Mouse (Mus musculus) heart, embryonic 13.5 days (tissue): ENCODE measurements at regions not wholly inside any gene's neighbourhood (a gene's known extent, or its start where the extent isn't known, plus 50 kb on each side); places are given as distances from the start of the nearest gene placed in this dataset.

ENCODE experiments used
- ATAC-seq: fragments of 200-750 bp; cut with Nextera tagmentation; 2 replicates; pipeline ENCODE4 v1.8.0; 2017; ENCODE audit warnings: moderate TSS enrichment; ENCODE audit not compliant: insufficient number of reproducible peaks, low FRiP score, low TSS enrichment; ENCODE audit errors: extremely low read depth
- H3K27ac ChIP-seq: fragments of 300-500 bp; sonication (generic); replicated peaks from 2 replicates; pipeline ENCODE4 v1.5.1; 2015; ENCODE audit warnings: moderate library complexity, mild to moderate bottlenecking, inconsistent platforms
- H3K27me3 ChIP-seq: fragments of 300-500 bp; sonication (generic); replicated peaks from 2 replicates; pipeline ENCODE4 v1.6.1; 2015; ENCODE audit warnings: mild to moderate bottlenecking, inconsistent platforms
- H3K36me3 ChIP-seq: fragments of 300-500 bp; sonication (generic); 2 replicates; pipeline ENCODE4 v1.6.1; 2015; ENCODE audit warnings: mild to moderate bottlenecking, inconsistent platforms
- H3K4me1 ChIP-seq: fragments of 300-500 bp; sonication (generic); 2 replicates; pipeline ENCODE4 v1.6.1; 2015; ENCODE audit warnings: inconsistent platforms
- H3K4me2 ChIP-seq: fragments of 300-500 bp; sonication (generic); 2 replicates; pipeline ENCODE4 v1.6.1; 2015; ENCODE audit warnings: inconsistent platforms, mild to moderate bottlenecking, moderate library complexity
- H3K4me3 ChIP-seq: fragments of 300-500 bp; sonication (generic); 2 replicates; pipeline ENCODE4 v1.5.1; 2015; ENCODE audit warnings: moderate library complexity, mild to moderate bottlenecking, inconsistent platforms
- H3K9ac ChIP-seq: fragments of 300-500 bp; sonication (generic); 2 replicates; pipeline ENCODE4 v1.6.1; 2015; ENCODE audit warnings: inconsistent platforms, mild to moderate bottlenecking, moderate library complexity
- H3K9me3 ChIP-seq: fragments of 300-500 bp; sonication (generic); 2 replicates; pipeline ENCODE4 v1.6.1; 2016; ENCODE audit warnings: inconsistent platforms
- WGBS: fragments of 180-500 bp; shearing (Covaris S2); methylation state at CpG from one replicate; pipeline ENCODE4 v1.1.7; 2015; ENCODE audit warnings: mixed read lengths; 5-methylcytosine and 5-hydroxymethylcytosine counted together

DNA sequence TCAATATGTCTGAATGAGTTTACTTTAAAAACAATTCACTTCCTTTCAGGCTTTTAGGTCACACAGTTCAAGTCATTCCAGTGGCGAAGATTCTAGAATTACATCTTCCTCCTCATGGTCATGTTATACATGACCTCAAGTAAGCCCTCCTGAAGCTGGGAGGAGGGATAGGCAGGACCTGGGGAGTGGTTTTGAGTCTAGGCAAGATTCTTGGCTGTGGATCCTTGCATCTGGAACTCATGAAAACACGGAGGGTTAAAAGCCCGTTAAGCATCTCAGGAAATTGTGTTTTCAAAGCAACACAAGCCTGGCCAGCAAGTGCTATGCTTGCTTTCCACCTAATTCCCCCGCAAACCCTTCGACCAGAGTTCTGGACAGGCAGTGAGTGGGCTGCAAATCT lies 323.0 kb upstream of the Nr5a2 start:
- Histone ChIP-seq H3K4me1 (peaks cover 8% of the 10 kb centered on the region; the same call in 1 of the 2 replicates), H3K36me3 (no peaks in the 10 kb centered on the region), H3K27me3 (no peaks in the 10 kb centered on the region), H3K27ac (no peak overlapping the region), H3K9ac (no peak overlapping the region), H3K9me3 (no peaks in the 10 kb centered on the region), H3K4me2 (no peak overlapping the region), H3K4me3 (no peak overlapping the region)
- 63% methylated on average over 5 of the region's 5 CpGs for WGBS
- ATAC-seq = no peak

DNA sequence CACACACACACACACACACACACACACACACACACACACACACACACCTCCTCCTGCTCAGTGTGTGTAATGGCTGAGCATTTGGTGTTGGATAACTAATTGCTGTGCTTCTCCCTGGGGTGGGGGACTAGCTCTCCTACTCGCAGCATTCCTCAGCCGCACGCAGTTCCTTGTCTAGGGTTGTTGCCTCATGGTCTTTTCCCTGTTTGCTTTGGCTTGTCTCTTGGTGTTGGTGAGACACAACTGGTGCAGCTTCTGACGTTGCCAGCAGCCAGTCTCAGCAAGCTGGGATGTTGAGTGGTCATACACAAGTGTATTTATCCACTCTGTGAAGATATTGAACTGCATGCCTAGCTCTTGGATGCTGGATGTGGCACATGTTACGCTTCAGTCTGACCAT lies 322.2 kb upstream of the Nr5a2 start:
- Histone ChIP-seq H3K4me1 (peaks cover 8% of the 10 kb centered on the region; the same call in 1 of the 2 replicates), H3K4me3 (no peak overlapping the region), H3K4me2 (no peak overlapping the region), H3K27ac (no peak overlapping the region), H3K36me3 (no peaks in the 10 kb centered on the region), H3K27me3 (no peaks in the 10 kb centered on the region), H3K9me3 (no peaks in the 10 kb centered on the region), H3K9ac (no peak overlapping the region)
- 66% methylated on average over 5 of the region's 5 CpGs for WGBS
- ATAC-seq = no peak

DNA sequence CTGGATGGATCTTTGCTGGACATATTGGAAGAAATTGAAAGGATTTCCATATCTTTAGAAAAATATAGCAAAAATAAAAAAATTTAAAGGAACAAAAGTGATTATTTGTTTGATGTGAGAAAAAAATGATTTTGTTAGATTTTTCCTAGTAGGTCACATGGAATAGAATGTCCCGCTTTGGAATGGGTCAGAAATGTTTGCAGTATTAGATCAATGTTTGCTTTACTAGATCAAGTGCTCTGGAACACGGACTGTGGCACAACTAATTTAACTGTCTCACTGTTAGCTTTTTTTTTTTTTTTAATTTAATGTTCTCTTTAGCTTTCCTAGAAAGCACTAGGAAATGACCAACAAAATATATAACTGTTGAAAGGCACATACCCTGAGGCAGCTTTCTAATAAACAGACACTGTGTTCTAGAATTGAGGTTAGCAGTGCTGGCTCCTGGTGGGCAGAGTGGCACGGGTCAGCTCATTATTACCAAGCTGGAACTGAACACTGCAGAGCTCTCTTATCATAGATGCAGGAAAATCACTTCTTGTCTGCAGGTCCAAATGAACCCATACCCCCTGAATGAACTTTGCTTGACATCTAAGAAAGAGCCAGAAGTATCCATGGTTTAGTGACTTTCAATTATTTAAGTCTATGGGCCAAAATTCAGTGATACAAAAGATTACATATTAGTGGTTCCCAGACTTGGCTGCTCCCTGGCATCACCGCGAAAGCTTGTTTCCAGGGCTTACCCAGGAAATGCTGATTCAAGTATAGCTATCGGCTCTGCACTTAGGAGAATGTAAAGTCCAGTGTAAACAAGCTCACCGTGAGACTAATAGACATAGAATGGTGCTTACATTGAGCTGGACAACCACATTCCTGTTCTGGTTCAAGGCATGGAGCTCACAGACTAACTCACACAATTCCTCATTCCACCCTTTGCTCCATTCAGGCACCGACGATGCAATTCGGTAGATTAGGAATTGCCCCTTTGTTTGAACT lies 320.4 kb upstream of the Nr5a2 start:
- no peaks in the 10 kb centered on the region for H3K27me3 ChIP-seq
- no peak overlapping the region for H3K4me3 ChIP-seq
- H3K4me1 ChIP-seq = peaks cover 8% of the 10 kb centered on the region; the same call in 1 of the 2 replicates
- ATAC-seq = no peak
- no peaks in the 10 kb centered on the region for H3K9me3 ChIP-seq
- H3K36me3 ChIP-seq = no peaks in the 10 kb centered on the region
- H3K9ac ChIP-seq = no peak overlapping the region
- H3K27ac ChIP-seq = no peak overlapping the region
- WGBS = 76% methylated on average over 10 of the region's 10 CpGs
- H3K4me2 ChIP-seq = no peak overlapping the region

DNA sequence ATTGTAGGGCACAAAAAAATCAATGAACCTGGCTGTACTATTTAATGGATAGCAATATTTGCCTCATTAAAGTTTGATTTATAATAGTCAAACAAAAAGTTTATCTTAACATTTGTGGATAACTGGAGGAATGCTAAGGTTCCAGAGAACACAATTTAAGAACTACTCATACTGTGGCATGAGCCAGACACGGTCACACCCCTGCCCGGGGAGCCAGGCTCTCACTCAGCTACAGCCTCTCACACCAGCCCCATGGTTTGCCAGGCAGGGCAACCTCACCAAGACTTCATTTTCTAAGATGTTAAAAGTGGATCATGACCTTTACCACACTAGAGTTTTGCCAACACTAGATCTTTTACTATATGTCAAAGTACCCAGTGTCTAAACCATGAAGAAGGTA lies 319.7 kb upstream of the Nr5a2 start:
- H3K27me3 ChIP-seq = no peaks in the 10 kb centered on the region
- H3K4me1 ChIP-seq = peaks cover 8% of the 10 kb centered on the region; the same call in 1 of the 2 replicates
- no peaks in the 10 kb centered on the region for H3K9me3 ChIP-seq
- ATAC-seq = no peak
- 84% methylated on average over 2 of the region's 2 CpGs for WGBS
- no peaks in the 10 kb centered on the region for H3K36me3 ChIP-seq
- H3K27ac ChIP-seq = no peak overlapping the region
- H3K9ac ChIP-seq = no peak overlapping the region
- no peak overlapping the region for H3K4me3 ChIP-seq
- H3K4me2 ChIP-seq = no peak overlapping the region

DNA sequence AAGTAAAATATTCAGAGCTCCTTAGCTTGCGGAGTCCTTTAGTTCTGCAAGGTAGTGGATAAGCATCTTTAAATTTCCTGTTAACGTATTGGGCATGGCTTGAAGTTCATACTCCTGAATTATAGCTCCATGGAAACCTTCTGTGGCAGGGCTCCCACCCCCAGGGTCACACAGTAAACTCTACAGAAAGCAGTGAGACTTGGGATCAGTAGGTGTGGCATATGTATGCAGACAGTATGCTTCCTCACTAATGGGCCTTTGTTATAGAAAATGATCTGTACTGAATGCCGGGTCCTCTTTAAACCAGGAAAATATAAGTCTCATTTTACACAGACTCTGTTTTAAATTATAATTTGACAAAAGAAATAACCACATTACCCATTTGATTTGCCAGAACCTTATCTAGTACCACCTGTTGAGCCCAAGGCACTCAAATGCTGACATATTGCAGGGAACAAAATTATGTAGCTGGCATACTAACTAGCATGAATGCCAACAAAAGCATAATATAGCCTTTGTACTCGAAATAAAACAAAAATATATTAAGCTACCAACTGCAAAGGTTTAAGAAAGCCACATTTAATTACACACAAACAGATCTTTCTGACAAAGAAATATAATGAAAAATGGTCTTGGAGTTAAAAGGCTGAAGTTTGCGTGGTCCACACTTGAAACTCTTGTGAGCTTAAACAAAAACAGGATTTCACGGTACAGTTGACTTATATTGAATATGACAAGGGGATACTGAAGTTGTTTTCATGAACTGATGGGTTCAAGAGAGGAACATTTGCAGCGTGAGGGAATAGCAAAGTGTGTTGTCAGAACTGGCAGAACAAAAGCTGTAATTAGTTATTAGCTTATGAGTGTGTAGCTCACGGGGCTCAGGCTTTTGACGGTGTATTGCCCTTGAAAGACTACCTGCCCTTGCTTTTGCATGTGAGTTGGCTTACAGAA lies 310.7 kb upstream of the Nr5a2 start:
- 71% methylated on average over 9 of the region's 9 CpGs for WGBS
- ATAC-seq = no peak
- Histone ChIP-seq H3K27me3 (no peaks in the 10 kb centered on the region), H3K9ac (no peak overlapping the region), H3K36me3 (no peaks in the 10 kb centered on the region), H3K9me3 (no peaks in the 10 kb centered on the region), H3K4me1 (no peaks in the 10 kb centered on the region), H3K4me3 (no peak overlapping the region), H3K4me2 (no peak overlapping the region), H3K27ac (no peak overlapping the region)

DNA sequence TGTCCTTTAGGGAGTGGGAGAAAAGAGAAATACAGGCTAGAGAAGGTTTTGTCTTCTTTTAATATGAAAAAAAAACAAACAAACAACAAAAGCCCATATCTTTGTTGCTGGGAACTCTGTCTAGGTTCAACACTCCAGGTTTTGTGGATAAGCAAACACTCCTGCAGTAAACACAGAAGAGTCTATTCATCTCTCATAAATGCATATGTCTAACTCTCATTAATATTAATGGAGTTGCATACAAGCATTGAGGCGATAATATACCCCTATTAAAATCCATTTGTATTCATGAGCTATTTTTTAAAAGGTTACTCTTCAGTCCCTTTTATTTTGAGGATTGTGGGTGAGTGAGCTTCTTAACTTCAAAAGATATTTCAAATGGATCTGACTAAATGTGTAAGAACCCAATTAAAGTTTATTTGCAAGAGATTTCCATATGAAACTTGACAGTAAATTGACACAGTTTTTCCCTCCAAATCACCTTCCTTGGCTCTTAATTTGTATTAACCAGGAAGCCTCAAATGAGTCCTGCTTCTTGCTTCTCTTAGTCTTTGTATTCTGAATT lies 302.6 kb upstream of the Nr5a2 start:
- 83% methylated on average over 1 of the region's 1 CpGs for WGBS
- H3K9ac ChIP-seq = no peak overlapping the region
- H3K9me3 ChIP-seq = no peaks in the 10 kb centered on the region
- H3K4me3 ChIP-seq = no peak overlapping the region
- no peak overlapping the region for H3K4me2 ChIP-seq
- H3K4me1 ChIP-seq = no peaks in the 10 kb centered on the region
- no peaks in the 10 kb centered on the region for H3K36me3 ChIP-seq
- no peak for ATAC-seq
- no peaks in the 10 kb centered on the region for H3K27me3 ChIP-seq
- no peak overlapping the region for H3K27ac ChIP-seq

DNA sequence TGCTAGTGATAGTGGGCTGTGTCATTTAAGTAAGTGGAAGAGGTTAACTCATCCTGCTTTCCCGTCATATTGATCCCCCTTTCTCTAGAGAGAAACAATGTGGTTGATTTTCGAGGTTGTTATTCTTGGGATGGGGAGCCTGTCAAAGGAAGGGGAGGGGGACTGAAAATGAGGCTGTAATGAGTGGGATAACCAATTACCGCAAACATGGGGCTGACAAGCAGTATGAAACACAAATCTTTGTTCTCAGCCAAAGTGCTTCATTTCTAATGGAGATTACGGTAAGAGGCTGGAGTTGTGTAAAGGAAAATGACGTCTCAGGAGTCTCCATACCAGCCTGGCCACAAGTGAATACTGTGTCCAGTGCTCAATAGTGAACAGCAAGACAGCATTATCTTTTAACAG lies 301.9 kb upstream of the Nr5a2 start:
- ATAC-seq = no peak
- H3K9ac ChIP-seq = no peak overlapping the region
- H3K4me1 ChIP-seq = peaks cover under 1% of the 10 kb centered on the region; the same call in 1 of the 2 replicates
- H3K4me2 ChIP-seq = no peak overlapping the region
- H3K4me3 ChIP-seq = no peak overlapping the region
- H3K27ac ChIP-seq = no peak overlapping the region
- H3K27me3 ChIP-seq = no peaks in the 10 kb centered on the region
- no peaks in the 10 kb centered on the region for H3K9me3 ChIP-seq
- 59% methylated on average over 5 of the region's 5 CpGs for WGBS
- no peaks in the 10 kb centered on the region for H3K36me3 ChIP-seq

DNA sequence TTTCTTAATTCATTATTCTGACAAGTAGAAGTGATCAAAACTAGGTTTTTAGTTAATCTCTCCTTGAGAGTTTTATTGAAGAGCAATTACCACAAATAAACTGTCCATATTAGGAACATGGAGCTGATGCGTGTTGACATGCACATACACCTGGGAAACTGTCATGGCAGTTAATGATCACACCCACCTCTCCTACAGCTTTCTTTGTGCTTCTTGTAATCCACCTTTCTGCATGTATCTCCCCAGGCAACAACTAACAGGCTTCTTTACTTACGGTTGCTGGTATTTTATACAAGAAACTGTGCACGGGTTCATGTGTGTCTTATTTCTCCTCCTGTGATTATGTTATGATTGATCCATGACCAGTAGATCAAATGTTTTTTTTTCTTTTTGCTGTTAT lies 296.0 kb upstream of the Nr5a2 start:
- H3K27me3 ChIP-seq = no peaks in the 10 kb centered on the region
- H3K9me3 ChIP-seq = peaks cover 10% of the 10 kb centered on the region; the same call in 1 of the 2 replicates
- H3K4me2 ChIP-seq = no peak overlapping the region
- peaks cover 4% of the 10 kb centered on the region for H3K4me1 ChIP-seq
- H3K27ac ChIP-seq = no peak overlapping the region
- H3K36me3 ChIP-seq = no peaks in the 10 kb centered on the region; the same call in 1 of the 2 replicates
- H3K9ac ChIP-seq = no peak overlapping the region
- H3K4me3 ChIP-seq = no peak overlapping the region
- 80% methylated on average over 3 of the region's 3 CpGs for WGBS
- no peak for ATAC-seq

DNA sequence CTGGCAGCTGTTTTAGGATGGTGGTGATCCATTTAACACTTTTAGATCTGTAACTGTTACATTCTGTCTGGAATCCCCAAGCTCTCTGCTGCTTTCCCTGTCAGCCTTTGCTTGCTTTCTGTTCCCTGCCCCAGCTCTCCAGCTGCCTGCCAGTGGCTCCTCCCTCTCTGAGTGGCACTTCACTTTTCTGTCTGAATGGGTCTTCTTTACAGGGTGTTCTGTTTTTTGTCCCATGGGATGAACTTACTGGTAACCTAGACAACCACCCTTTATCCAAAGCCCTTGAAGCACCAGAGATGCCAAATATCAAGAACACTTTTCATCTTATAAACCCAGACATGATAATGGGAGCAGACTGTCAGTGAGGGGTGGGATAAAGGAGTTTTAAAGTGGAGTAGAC lies 294.8 kb upstream of the Nr5a2 start:
- Histone ChIP-seq H3K9ac (no peak overlapping the region), H3K27ac (no peak overlapping the region), H3K9me3 (peaks cover 10% of the 10 kb centered on the region; the same call in 1 of the 2 replicates), H3K4me2 (no peak overlapping the region), H3K4me3 (no peak overlapping the region), H3K27me3 (no peaks in the 10 kb centered on the region), H3K4me1 (peaks cover 4% of the 10 kb centered on the region), H3K36me3 (no peaks in the 10 kb centered on the region; the same call in 1 of the 2 replicates)
- ATAC-seq = no peak

DNA sequence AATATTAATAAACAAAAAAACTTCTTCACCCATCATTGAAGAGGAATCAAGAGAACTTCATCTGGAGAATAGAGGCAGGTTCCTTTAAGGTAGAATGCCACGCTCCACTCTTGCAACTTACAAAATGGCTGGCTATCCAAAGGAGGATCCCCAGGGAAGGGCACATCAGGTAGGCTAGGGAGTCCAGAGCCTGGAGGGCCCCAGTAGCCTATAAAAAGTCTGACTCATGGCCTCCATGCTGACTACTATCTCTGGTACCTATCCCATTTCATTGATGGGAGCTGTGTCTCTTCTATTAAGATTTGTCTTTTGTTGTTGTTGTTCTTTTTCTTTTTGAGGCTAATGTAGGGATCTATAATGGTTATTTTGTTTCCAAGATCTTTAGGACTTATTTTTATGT lies 294.4 kb upstream of the Nr5a2 start:
- Histone ChIP-seq H3K27ac (no peak overlapping the region), H3K36me3 (no peaks in the 10 kb centered on the region; the same call in 1 of the 2 replicates), H3K4me1 (peaks cover 4% of the 10 kb centered on the region), H3K9me3 (peaks cover 10% of the 10 kb centered on the region; the same call in 1 of the 2 replicates), H3K4me2 (no peak overlapping the region), H3K9ac (no peak overlapping the region), H3K27me3 (no peaks in the 10 kb centered on the region), H3K4me3 (no peak overlapping the region)
- 74% methylated on average over 1 of the region's 1 CpGs for WGBS
- ATAC-seq = no peak

DNA sequence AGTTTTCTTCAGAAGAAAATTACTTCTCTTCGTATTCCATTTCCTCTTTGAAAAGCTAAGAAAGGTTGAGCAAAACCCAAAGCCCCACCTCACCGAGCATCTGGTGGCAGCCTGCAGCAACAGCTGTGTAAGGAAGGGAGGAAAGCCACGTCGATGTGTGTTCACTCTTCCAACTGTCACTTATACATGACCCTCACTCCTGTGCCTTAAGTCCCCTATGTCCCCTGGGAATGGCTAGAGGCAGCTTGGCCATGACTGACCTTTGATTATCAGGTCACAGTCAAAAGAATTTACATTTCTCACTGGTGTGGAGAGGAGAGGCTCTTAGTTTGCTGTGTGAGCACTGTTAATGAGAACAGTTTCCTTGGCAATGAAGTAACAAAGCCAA lies 266.8 kb upstream of the Nr5a2 start:
- WGBS = 55% methylated on average over 4 of the region's 4 CpGs

More for the DNA sequence above, 266.8 kb upstream of the Nr5a2 start:
- H3K9ac ChIP-seq = no peak overlapping the region
- H3K4me3 ChIP-seq = no peak overlapping the region
- no peak overlapping the region for H3K27ac ChIP-seq
- H3K4me1 ChIP-seq = peaks cover 8% of the 10 kb centered on the region
- peaks cover 10% of the 10 kb centered on the region; the same call in 1 of the 2 replicates for H3K27me3 ChIP-seq
- 0 out of 2 replicates have a peak, but pooled peaks cover 3% of the 10 kb centered on the region for H3K9me3 ChIP-seq
- no peaks in the 10 kb centered on the region for H3K36me3 ChIP-seq
- ATAC-seq = no peak
- H3K4me2 ChIP-seq = no peak overlapping the region
